Mouse (Mus musculus) stomach, postnatal 0 days (tissue): ENCODE measurements around the gene Gm11172.

ENCODE experiments used
- CTCF ChIP-seq: IDR thresholded peaks from 2 replicates; pipeline ENCODE4 v1.5.1; 2016; ENCODE audit warnings: antibody characterized with exemption, low read depth, mild to moderate bottlenecking, moderate library complexity
- EP300 ChIP-seq: optimal IDR thresholded peaks from 2 replicates; pipeline ENCODE3; 2016; ENCODE audit warnings: antibody characterized with exemption

DNA sequence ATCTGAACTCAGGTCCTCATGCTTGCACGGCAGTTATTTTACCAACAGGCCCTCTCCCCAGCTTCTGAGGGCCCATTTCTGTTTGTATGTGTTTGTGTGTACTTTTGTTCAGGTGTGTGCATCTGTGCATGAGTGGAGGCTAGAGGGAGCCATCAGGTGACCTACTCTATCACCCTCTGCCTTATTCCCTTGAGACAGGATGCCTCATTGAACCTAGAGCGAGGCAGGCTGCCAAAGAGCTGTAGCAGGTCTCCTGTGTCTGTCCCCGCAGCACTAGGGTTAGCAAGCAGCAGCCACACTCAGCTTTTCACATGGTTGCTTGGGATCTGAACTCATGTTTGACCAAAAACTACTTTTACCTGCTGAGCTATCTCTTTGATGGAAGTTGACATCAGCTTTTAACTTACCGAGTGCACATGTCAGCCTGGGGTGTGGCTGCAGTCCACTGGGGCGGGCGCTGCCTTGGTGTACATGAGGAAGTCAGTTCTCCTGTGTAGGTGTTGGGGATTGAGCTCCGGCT is 47.1 kb downstream of the Gm11172 start:
- TF ChIP-seq CTCF (no peak), EP300 (no peak)
